Mouse (Mus musculus): ENCODE results near the gene Smoc1. TPM values are rescaled to one million over a fixed set of nuclear protein-coding genes. Genes with fewer than 3 reads are reported as not detected.

Smoc1 gene
- 1 to 10 TPM; 7.4 to 7.8 TPM for total RNA-seq (2021)

DNA sequence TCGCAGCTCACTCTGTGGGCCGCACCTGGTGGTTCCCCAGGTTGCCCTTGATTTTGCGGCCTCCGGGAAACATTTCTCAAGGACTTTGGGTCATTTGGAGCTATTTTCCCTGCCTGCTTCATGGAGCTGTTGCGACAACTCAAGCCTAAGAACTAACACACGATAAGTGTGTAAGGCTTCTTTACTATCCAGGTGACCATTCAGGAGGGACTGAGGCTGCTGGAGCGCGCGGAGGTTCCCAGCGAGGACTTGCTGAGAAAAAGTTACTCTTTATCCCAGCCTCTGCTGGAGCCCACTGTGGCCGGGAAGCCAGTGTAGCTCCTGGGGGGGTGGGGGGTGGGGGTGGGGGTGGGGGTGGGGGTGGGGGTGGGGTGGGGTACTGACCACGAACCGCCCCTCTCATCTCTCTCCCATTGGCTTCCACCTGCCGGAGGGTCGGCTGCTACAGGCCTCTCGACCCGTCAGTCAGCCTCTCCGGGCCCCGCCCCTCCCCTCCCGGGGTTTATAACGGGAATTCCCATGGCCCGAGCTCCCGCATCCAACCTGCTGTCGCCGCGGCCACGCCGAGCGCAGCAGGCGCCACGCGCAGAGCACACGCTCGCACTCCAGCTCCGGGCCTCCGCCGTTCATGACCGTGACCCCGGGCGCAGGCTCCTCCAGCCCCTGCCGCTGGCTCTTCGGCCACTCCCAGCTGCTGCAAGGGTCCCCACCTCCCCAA, at the start of gene Smoc1:
Gene Smoc1, plus strand, starts transcription at position 532 of the 718 bp plus-strand sequence.
- DNase-seq = peak; percentile 60 to 62

DNA sequence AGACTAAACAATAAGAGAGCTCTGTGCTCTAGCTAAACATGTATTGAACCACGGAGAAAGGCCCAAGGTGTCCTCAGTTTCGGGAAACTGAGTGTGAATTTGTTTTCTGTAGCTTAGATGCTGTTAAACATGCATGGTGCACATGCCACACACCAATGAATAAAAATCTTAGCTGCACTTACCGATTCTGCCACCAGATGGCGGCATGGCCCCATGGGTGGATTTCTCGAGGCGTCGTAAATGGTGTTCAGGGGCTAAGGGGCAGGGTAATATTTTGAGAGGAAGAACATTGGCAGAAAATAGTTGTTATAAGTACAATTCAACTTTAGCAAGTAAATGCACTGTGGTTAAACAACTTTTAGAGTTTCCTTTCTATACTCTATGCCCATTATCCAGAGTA, 44.3 kb upstream of the Smoc1 start:
- peak; percentile 68 to 71 for DNase-seq

DNA sequence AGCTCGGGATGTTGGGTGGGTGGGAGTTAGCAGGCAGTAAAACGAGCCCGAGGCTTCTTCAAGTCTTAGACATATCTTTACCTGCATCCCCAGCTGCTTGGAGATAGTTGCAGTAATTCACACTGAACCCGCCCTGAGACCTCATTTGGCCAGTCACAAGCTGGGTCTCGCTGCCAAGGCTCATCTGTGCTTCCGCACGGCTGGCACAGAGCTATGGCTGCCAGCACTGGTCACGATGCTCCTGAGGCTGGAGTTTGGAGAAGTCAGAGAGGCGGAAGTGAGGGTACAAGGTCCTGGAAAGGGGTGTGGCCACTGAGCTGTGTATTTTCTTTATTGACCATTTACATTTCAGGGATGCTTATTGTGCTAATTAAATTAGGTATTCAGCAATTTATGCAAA, 42.9 kb upstream of the Smoc1 start:
- no peak for DNase-seq

DNA sequence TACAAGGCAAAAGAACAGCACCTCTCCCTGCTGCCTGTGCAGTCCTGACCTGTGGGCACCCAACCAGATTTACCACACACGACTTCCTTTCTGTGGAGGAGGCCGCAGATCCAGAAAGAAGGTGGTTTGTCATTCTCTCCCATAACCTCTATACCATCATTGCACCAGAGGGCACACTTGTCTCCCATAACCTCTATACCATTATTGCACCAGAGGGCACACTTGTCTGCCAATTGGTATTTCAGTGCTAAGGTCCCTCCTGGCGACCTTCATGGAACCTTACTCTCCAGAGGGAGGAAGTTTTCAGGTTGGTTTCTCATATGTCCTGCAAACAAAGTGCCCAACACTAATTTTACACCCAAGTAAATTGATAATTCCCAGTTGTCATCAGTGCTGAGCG, 40.0 kb upstream of the Smoc1 start:
- DNase-seq = no peak

DNA sequence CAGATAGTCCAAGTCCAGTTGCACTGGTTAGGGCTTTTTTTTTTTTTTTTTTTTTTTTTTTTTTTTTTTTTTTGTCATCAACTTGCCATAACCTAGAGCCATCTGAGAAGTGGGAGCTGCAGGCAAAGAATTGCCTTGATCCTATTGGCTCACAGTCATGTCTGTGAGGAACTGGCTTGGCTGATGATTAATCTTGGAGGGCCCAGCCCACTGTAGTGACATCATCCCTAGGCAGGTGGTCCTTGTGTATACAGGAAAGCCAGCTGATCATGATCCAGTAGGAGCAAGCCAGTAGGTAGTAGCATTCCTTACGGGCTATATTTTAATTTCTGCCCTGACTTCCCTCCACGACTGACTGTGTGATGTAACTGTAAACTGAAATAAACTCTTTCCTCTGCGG, 38.3 kb upstream of the Smoc1 start:
- no peak for DNase-seq

DNA sequence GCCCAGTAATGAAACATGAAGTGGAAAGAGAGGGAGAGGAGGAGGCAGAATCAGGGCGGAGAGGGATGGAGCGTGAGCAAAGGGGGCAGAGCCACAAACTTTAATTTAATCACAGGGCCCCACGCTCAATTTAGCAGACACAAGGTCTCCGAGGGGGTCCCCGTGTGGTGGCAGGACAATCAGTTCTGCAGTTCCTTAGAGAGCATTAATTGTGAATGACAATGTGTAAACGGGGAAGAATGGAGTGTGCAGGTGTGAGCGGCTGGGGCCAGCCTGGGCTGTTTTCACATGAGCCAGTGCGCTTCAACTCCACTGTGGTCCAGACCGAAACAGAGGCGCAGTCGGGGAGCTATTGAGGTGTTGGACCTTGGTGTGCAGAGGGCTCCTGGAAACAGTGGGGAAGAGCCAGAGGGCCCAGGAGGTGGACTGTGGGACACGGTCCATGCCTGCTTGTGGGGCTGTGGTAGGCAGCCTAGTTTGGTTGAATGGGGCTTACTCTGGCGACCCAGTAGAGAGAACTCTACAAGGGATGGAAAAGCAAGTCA, 35.6 kb upstream of the Smoc1 start:
- no peak for DNase-seq

DNA sequence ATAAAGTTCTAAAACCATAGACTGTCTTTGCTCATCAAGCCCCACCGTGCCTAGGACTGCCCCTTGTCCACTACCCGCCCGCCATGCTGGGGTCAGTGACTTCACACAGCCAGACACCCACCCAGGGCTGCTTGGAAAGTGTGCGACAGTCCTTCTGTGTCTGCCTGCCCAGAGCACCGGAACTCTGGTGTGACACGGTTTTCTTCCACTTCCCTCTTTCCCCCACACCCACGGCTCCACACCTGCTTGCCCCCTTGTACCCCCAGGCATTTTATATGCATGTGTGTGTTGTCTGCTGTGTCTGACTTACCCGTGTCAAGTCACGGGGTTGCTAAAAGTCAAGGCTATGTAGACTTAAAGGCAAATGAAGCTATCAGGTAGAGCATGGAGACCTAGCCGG, 34.8 kb upstream of the Smoc1 start:
- no peak for DNase-seq

DNA sequence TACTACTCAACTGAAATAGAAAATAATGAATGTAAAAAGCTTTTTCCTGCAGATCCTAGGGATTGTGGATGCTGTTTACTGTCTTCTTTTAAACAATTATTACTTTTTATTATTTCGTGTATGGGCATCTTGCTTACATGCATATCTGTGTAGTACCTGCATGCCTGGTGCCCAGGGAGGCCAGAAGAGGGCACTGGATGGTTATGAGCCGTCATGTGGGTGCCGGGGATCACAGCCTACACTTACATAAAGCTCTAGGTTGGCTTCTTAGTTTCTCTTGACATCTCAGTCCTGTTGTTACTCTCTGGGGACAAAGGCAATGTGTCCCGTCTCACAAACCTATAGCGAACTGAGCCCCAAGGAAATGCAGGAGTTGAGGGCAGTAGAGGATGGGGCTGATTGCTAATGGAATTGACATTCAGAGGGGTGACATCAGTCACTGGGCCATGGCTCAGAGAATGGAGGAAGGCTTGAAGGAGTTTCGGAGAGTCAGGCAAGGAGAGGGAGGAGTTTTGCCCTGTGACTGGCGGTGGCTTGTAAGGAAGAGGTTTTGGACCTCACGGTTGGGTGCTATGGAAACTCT, 34.0 kb upstream of the Smoc1 start:
- DNase-seq = no peak

DNA sequence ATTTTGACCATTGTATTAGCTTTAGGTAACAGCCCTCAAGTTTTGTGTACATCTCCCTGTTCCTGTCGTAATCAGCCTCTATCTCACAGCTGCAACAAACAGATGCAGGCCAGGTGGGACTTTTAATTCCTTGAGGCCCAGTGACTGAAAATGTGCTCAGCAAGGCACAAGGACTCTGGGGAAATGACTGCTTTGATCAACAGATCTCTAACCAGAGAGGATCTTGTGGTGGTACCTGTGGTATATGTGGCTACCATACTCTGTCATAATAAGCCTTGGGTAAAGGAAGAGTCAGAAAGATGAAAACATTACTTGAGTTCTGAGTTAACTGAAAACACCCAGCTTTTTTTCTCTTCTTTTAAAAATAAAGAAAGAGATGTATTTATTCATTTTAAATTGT, 32.8 kb upstream of the Smoc1 start:
- no peak for DNase-seq

DNA sequence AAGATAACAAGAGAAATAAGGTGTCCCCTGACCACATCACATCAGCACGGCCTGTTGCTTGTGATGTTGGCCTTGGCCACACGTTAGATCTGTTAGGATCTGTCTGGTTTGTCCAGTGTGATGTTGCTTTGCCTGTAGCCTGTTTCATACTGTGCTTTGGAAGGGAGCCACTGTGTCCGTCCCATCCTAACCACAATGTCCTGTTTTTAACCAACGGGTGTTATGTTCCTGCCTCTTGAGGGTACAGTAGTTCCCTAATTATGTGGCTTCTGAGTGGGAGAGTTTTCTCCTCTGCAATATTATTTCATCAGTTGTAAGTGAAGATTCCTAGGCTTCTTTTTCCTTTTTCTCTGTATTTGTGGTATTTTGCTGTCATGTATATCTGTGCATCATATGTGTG, 31.3 kb upstream of the Smoc1 start:
- DNase-seq = no peak

DNA sequence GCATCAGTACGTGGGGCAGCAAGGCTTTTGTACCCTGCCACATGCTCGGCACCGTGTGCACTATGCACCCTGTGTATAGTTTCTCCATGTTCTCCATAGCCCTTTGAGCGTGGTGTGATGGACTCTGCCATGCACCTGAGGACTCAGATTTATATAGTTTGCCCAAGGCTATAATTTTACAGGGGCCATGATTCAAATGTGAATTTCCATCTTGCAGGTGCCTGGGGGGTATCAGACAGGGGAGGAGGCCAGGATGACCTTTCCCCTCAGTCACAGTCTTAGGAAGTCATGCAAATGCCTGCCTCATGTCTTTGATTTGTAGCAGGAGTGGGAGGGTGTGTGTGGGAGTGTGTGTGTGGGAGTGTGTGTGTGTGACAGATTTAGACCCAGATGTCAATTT, 29.0 kb upstream of the Smoc1 start:
- no peak for DNase-seq

DNA sequence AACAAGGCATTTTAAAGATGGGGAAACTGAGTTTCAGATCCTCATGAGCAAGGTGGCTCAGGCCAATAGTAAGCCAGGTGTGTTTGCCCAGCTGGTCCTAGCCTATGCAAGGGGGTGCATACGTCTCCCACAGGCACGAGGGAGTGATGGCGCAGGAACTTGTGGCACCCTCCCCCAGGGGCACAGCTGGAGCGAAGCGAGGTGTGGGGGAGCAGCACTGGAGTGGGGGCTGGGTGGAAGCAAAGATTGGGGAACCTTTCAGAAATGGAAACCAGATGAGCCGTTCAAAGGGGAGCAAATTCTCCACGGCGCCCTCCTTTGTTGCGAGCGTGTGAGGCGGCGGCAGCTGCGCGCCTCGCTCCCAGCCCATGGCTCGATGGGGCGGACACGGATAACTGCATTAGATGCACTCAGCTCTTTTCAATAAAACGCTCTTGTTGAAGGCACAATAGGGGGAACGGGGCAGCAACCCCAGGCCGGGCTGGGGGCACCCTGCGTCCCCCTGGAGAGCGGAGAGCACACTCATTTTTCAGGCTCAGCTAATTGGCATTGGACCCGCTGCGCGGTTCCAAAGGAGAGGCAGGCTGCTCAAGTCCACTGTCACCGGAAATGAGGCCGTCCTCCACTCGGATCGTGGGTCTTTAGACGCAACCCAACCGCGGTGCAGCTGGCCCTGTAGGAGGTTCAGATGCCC, 27.9 kb upstream of the Smoc1 start:
- DNase-seq = no peak

DNA sequence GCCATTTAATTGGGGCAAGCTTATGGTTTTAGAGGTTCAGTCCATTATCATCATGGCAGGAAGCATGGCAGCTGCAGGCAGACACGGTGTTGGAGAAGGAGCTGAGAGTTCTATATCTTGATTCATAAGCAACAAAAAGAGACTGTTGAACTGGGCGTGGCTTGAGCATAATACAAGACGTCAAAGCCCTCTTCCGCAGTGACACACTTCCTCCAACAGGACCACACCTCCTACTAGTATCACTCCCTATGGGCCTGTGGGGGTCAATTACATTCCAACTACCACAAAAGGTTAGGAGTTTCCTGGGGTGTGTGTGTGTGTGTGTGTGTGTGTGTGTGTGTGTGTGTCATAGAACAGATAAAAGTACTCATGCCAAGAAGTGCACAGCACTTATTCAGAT, 25.7 kb upstream of the Smoc1 start:
- no peak for DNase-seq

DNA sequence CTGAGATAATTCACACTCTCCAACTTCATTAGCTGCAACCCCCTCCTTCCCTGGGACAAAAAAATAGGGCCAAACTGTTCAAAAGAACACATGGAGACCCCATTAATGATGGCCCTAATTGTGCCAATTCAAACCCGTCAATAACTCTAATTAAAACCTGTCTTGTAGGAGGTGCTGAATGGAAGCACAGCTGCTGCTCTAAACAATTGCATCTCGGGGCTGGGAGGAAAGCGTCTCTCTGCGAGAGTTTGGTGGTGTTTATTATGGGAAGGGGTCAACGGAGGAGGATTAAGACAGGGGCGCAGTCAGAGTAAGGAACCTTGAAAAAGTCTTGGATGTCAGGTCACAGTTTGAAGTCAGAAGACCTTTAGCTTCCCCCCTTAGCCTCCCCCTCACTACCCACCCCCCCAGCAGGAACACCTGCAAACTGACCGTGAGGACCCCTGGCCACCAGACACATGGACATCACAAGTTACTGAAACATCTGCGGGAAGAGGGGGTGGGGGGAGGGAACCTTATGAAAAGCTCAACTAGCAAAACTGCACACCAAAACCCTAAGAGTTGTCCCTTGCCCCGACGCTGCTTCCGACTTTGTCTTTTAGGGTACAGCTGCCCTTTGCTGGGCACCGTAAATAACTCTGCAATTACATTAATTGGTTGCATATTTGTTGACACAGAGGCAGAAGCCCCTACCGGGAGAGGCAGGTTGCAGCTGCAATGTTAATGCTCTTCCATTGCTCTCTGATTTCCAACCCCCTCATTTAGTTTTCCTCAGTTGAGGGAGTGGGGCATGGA, 23.6 kb upstream of the Smoc1 start:
- no peak for DNase-seq

DNA sequence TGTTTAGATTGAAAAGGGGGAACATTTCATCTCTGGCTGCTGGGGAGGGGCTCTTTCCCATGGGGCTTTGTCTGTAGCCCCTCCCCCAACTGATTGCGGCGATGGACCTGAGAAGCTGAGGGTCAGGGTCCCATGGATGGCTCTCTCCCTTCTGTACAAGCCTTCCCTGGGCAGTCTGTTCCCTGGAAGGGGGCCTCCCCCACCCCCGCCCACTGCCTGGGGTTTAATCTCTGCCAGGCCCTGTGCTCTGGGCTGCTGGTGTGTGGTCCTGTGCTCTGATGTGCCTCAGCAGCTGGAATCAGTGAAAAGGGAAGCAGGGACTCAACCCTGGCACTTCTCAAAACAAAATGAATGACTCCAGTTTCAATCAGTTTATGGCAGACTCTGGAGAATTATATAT, 16.8 kb upstream of the Smoc1 start:
- DNase-seq = no peak

DNA sequence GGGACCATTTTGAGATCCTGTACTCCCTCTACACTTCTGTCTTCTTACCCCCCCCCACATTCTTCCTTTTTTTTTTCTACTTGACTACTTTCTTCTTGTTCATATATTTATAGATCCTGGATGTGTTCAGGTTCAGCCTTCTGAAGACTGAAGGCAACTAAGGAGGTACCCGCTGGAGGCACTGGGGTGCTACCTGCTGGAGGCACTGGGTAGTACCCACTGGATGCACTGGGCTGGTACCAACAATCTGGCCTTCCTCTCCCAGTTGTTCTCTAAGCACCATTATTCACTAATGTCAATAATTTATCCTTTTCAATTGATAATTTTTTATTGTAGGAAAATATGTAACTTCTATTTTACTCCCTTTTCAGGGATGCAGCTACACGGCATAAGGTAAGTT, 14.6 kb upstream of the Smoc1 start:
- no peak for DNase-seq

DNA sequence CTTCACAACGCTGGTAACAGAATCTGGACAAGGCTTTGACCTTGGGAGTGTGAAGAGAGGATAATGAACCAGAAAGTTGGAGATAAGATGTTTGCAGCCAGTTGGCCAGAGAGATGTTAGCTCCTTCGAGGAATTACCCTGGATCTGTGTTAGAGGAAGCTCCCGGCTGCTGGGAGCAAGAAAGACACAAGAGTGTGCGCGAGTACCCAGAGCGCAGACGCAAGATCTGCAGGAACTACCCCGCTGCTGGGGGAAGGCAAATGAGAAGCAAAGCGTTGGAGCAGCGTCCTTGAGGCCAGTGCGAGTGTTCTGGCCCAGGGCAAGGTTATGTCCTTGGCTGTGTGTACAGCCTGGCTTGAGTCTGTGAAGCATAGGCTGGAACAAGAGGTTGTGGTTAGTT, 13.1 kb upstream of the Smoc1 start:
- DNase-seq = no peak

DNA sequence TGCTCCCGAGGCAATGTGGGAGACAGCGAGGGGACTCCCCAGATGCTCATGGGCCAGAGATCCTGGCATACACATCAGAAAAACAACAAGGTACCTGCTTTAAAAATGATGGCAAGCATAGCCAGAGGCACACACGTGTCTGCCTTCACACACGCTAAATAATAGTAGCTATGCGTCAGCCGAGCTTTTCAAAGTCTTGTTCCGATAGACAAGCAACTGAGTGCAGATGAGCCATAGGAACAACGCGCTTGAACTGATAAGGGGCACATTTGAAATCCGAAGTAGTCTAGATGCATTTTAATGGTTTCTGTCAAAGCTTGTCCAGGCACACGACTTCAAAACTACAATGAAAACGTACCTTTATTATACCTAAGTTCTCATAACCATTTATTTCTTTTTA, 9.0 kb upstream of the Smoc1 start:
- DNase-seq = no peak

DNA sequence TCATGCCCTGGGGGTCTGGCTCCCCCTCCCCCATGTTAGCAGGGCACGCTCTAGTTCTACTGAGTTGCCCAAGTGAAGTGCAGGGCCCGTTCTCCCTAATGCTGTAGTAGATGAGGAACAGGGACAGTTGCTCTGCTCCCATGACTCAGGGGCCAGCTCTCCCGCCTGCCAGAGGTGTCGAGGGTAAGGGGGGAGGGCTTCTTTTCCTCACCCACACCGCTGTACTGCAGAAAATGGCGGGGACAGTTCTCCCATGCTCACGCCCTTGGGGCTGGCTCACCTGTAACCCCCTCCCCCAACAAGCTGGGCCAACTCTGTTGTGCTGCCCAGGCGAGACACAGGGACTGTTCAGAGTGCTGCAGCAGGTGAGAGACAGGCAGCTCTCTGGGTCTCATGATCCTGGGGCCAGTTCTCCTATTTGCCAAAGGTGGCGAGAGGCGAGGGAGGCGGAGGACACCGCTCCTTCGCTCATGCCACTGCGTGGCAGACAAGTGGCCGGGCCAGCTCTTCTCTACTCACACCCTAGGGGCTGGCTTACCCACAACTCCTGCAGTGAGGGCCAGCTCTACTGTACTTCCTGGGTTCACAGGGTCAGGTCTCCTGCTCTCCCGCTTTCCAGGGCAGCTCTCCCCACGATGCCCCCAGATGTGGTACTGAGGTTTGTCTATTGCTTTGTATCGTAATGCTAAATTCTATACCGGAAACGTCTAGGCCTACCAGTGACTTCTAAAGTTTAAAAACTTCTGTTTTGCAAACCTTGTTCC, 7.9 kb upstream of the Smoc1 start:
- no peak for DNase-seq

DNA sequence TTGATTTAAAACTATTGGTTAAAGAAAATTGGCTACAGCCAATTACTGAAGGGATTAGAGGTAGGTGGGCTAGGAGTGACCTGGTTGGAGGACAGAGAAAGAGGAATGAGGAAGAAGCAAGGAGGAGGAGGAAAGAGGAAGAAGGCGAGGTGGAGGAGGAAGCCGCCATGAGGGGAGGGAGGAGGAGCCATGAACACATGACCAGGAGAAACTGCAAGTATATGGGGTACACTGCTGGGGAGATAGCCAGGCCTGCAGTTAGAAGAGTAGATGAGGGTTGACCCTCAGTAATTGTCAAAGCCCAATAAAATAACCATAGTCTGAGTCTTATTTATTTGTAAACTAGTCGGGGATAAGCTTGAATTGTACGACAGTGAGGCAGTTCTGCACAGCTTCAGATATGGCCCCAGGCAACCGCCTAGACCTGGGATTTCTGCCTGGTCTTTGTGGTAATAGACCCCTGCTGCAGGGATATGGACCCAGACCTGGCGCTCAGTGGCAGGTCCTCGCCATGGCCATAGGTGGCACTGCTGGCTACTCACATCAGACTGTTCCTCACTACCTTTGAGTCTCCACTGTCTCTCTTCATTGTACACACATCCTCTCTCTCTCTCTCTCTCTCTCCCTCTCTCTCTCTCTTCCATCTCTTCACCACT, 7.2 kb upstream of the Smoc1 start:
- no peak for DNase-seq

DNA sequence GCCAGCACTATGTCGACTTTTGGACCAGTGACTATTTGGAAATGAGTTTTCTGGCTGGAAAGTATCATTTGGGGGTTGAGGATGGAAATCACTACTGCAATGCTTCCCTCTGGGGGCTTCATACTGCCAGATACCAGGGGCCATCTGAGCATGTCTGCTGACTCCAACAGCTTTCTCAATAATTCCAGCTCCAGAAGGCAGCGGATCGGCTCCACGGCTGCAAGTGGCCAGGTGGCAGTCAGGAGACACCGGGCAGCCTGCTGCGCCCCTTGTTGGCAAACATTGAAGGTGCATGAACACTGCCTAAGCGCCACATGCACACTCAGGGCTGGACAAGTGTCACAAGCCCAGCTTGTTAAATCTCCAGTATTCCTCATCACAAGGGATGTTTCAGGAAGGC, 2.2 kb upstream of the Smoc1 start:
- DNase-seq = no peak

DNA sequence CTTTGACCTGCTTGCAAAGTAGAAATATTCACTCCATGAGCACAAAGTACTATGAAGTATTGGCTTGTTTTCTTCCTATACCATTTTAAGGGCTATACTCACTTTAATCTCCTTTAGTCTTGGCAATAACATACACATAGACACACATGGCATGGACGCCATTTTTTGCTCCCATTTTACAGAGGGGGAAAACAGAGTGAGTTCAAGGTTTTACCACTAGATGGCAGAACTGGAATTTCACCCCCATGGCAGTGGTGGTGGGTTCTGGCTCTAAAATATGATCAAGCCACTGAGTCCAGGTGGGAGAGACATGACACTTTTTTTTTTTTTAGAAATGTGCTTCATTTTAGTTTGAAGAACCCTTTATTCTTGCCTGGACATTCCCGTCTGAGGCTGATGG, 1.6 kb upstream of the Smoc1 start:
- no peak for DNase-seq

Measured in layer of hippocampus, postnatal 36 days (tissue).